Mouse (Mus musculus) spleen, embryonic (tissue): ENCODE results near the gene Dnm2.

Experiments used
- CTCF ChIA-PET: fragments of 350-600 bp; sonication (Branson Sonifier 250); formaldehyde crosslinking; loops from one replicate; lab custom pipeline; 2022; lab: Charles Lee

The Dnm2 gene

GRCm38 (mm10) chr9:21424631-21425555 lies at the start of gene Dnm2:
TSS of gene Dnm2 (plus strand) at chr9:21424908.
- CTCF ChIA-PET, result interaction anchor here (0.6 to 0.7 kb wide), 2 partner anchors 111 to 387 kb away, joined by 3 read pairs; no protein-coding TSS in a partner anchor

- CTCF ChIA-PET, result no interaction called here
These were observed 45.5 kb upstream of the Dnm2 start for GRCm38 (mm10) chr9:21379195-21379594.

GRCm38 (mm10) chr9:21380868-21381267 lies 43.8 kb upstream of the Dnm2 start:
- CTCF ChIA-PET, result no interaction called here

- CTCF ChIA-PET, result no interaction called here
These were observed 40.7 kb upstream of the Dnm2 start for GRCm38 (mm10) chr9:21383966-21384365.

- CTCF ChIA-PET, result interaction anchor here (0.7 kb wide), 1 partner anchor 8 kb away, joined by 4 read pairs; no protein-coding TSS in a partner anchor
These were observed 32.0 kb upstream of the Dnm2 start for GRCm38 (mm10) chr9:21392646-21393175.

- CTCF ChIA-PET, result no interaction called here
These were observed 29.0 kb upstream of the Dnm2 start for GRCm38 (mm10) chr9:21395692-21396091.

- CTCF ChIA-PET, result no interaction called here
These were observed 27.5 kb upstream of the Dnm2 start for GRCm38 (mm10) chr9:21397170-21397569.

GRCm38 (mm10) chr9:21401042-21401441 lies 23.7 kb upstream of the Dnm2 start:
- CTCF ChIA-PET, result interaction anchor here (0.6 kb wide), 1 partner anchor 8 kb away, joined by 4 read pairs; no protein-coding TSS in a partner anchor

GRCm38 (mm10) chr9:21402764-21403253 lies 21.9 kb upstream of the Dnm2 start:
- CTCF ChIA-PET, result no interaction called here

GRCm38 (mm10) chr9:21403745-21404144 lies 21.0 kb upstream of the Dnm2 start:
- CTCF ChIA-PET, result no interaction called here

- CTCF ChIA-PET, result no interaction called here
These were observed 19.2 kb upstream of the Dnm2 start for GRCm38 (mm10) chr9:21405525-21405924.

GRCm38 (mm10) chr9:21407951-21408350 lies 16.8 kb upstream of the Dnm2 start:
- CTCF ChIA-PET, result no interaction called here

- CTCF ChIA-PET, result no interaction called here
These were observed 16.1 kb upstream of the Dnm2 start for GRCm38 (mm10) chr9:21408624-21409023.

GRCm38 (mm10) chr9:21409592-21410317 lies 15.0 kb upstream of the Dnm2 start:
- CTCF ChIA-PET, result interaction anchor here (0.9 to 1.4 kb wide), 2 partner anchors 36 to 185 kb away, joined by 3 read pairs; no protein-coding TSS in a partner anchor

- CTCF ChIA-PET, result no interaction called here
These were observed 12.8 kb upstream of the Dnm2 start, which contains the start of gene Qtrt1 for GRCm38 (mm10) chr9:21411669-21412550. TSS of gene Qtrt1 (plus strand) at chr9:21411837.

- CTCF ChIA-PET, result interaction anchor here (0.8 kb wide), 1 partner anchor 15 kb away, joined by 21 read pairs; no protein-coding TSS in a partner anchor
These were observed 6.8 kb upstream of the Dnm2 start for GRCm38 (mm10) chr9:21417866-21418265.

- CTCF ChIA-PET, result no interaction called here
These were observed 5.1 kb upstream of the Dnm2 start for GRCm38 (mm10) chr9:21419646-21420045.

GRCm38 (mm10) chr9:21425556-21425945 lies 843 bp downstream of the Dnm2 start:
- CTCF ChIA-PET, result interaction anchor here (0.6 kb wide), 1 partner anchor 110 kb away, joined by 3 read pairs; no protein-coding TSS in a partner anchor

- CTCF ChIA-PET, result interaction anchor here (0.6 kb wide), 1 partner anchor 505 kb away, joined by 3 read pairs; no protein-coding TSS in a partner anchor
These were observed 1.3 kb downstream of the Dnm2 start for GRCm38 (mm10) chr9:21426013-21426412.

- CTCF ChIA-PET, result interaction anchor here (0.6 to 0.7 kb wide), 2 partner anchors 34 to 505 kb away, joined by 3 to 4 read pairs; no protein-coding TSS in a partner anchor
These were observed 1.8 kb downstream of the Dnm2 start for GRCm38 (mm10) chr9:21426525-21426924.
